Comparison of ENCODE assay signal across 8 mouse cellular contexts in the genomic region with DNA sequence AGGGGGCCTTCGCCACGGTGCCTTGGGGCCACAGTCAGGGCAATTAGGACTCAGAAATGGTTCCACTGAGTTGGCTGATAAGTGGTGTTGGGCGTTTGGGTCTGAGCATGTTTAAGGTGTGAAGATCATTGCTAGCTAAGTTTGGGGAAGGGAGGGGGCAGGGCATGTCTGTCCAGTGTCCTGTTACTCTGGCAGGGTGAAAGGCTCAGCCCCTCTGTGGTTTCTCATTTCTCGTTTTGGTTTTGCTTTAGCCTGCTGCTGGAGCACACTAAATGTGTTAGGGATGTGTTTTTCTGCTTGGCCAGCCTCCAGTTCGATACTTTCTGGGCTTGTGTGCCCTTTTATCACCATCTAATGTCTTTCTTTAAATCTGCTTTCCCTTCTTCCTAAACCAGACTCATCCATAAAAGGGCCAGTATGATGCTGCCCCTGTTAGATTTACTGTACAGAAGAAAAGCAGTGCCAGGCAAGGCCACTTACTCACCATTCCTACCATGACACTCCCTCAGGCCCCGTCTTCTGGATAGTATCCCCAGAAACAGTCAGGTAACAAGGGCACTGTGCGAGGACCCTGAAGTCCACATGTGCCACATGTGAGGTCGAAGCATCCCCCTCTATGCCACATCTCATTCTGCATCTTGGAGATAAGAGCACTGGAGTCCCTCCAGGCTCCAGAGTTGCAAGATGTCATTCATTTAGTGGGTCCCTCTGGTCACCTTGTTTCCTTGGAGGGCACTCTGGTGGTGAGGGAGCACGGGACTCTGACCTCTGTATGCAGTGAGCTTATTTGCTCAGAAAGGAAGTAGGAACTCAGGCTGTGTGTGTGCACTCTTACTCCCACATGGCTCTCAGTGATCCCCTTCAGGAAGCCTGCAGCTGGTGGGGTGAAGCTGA. TPM values are rescaled to one million over a fixed set of nuclear protein-coding genes. Genes with fewer than 3 reads are reported as not detected.
DNase-seq lines count a peak whose midpoint lies in the region; ATAC-seq and TF ChIP-seq lines count a peak whose summit lies in the region.

No protein-coding gene starts in this region.

- ATAC-seq in hindbrain, embryonic 16.5 days, result no peak
- ATAC-seq in heart, embryonic 15.5 days (replicated peaks; ENCODE audit: insufficient number of reproducible peaks, insufficient read depth, low FRiP score, low read depth), result no peak
- ATAC-seq in megakaryocyte-erythroid progenitor cell, adult 5-6 weeks (replicated peaks; ENCODE audit: low FRiP score, low TSS enrichment, poor library complexity, severe bottlenecking), result peak; percentile 28; the same call in 1 of the 2 replicates

- no peak overlapping the region for H3K4me3 ChIP-seq in hindbrain, embryonic 16.5 days (ENCODE audit: low read length)
- no peak overlapping the region for H3K4me3 ChIP-seq in hindbrain, embryonic 10.5 days
- no peak overlapping the region for H3K4me3 ChIP-seq in ES-E14 (ENCODE audit: insufficient read depth in 1 of 2, low read depth in 1 of 2, low read length in 2 of 2, poor library complexity in 1 of 2, severe bottlenecking in 1 of 2)
- no peak overlapping the region for H3K4me3 ChIP-seq in heart, embryonic 15.5 days

- H3K4me2 ChIP-seq in hindbrain, embryonic 16.5 days (ENCODE audit: low read length), result no peak overlapping the region
- H3K4me2 ChIP-seq in heart, embryonic 15.5 days, result no peak overlapping the region

- no peak overlapping the region for H3K9ac ChIP-seq in hindbrain, embryonic 16.5 days (ENCODE audit: low read depth, low read length)
- 0 out of 2 replicates have a peak overlapping the region, but pooled peaks have one; percentile 14 for H3K9ac ChIP-seq in ES-E14 (ENCODE audit: insufficient read depth, low read depth, low read length, poor library complexity, severe bottlenecking)
- no peak overlapping the region for H3K9ac ChIP-seq in heart, embryonic 15.5 days

- H3K4me1 ChIP-seq in hindbrain, embryonic 16.5 days (ENCODE audit: control insufficient read depth, insufficient read depth, low read depth, low read length), result peaks cover 23% of the 10 kb centered on the region
- H3K4me1 ChIP-seq in hindbrain, embryonic 10.5 days (replicated peaks), result peaks cover 58% of the 10 kb centered on the region
- H3K4me1 ChIP-seq in ES-E14 (ENCODE audit: control insufficient read depth in 2 of 2, insufficient read depth in 2 of 2, low read length in 2 of 2, poor library complexity in 1 of 2), result peaks cover 3 to 28% of the 10 kb centered on the region in 2 experiments; a peak in 3 of 4 replicates
- H3K4me1 ChIP-seq in heart, embryonic 15.5 days (replicated peaks), result peaks cover 92% of the 10 kb centered on the region

- 60% methylated on average over 9 of the region's 9 CpGs for WGBS in hindbrain, embryonic 16.5 days
- WGBS in hindbrain, embryonic 10.5 days, result 72% methylated on average over 9 of the region's 9 CpGs
- 33% methylated on average over 9 of the region's 9 CpGs for WGBS in heart, embryonic 15.5 days

- H3K9me3 ChIP-seq in hindbrain, embryonic 16.5 days (ENCODE audit: control insufficient read depth, low read length), result no peaks in the 10 kb centered on the region
- H3K9me3 ChIP-seq in hindbrain, embryonic 10.5 days, result no peaks in the 10 kb centered on the region
- H3K9me3 ChIP-seq in ES-E14 (ENCODE audit: control insufficient read depth, insufficient read depth, low read depth, low read length), result no peaks in the 10 kb centered on the region
- H3K9me3 ChIP-seq in heart, embryonic 15.5 days (replicated peaks), result no peaks in the 10 kb centered on the region

- in situ Hi-C loops in ES-E14 (cut with MboI; ENCODE audit: low sequenced_read_pairs in 2 of 2, unreplicated experiment in 2 of 2), result no loop called here

- no peaks in the 10 kb centered on the region for H3K36me3 ChIP-seq in hindbrain, embryonic 16.5 days (ENCODE audit: control insufficient read depth, insufficient read depth, low read length)
- H3K36me3 ChIP-seq in hindbrain, embryonic 10.5 days, result peaks cover 31% of the 10 kb centered on the region
- H3K36me3 ChIP-seq in ES-E14 (ENCODE audit: control insufficient read depth, insufficient read depth, low read length, poor library complexity, severe bottlenecking), result peaks cover 18% of the 10 kb centered on the region; the same call in 1 of the 2 replicates
- no peaks in the 10 kb centered on the region; the same call in 1 of the 2 replicates for H3K36me3 ChIP-seq in heart, embryonic 15.5 days

- H3K27me3 ChIP-seq in hindbrain, embryonic 16.5 days (replicated peaks; ENCODE audit: control insufficient read depth, insufficient read depth, low read length), result no peaks in the 10 kb centered on the region
- H3K27me3 ChIP-seq in hindbrain, embryonic 10.5 days (ENCODE audit: insufficient read depth, poor library complexity, severe bottlenecking), result no peaks in the 10 kb centered on the region
- H3K27me3 ChIP-seq in heart, embryonic 15.5 days, result no peaks in the 10 kb centered on the region

- H3K27ac ChIP-seq in hindbrain, embryonic 16.5 days (ENCODE audit: low read depth, low read length), result 0 out of 2 replicates have a peak overlapping the region, but pooled peaks have one; percentile 4
- no peak overlapping the region for H3K27ac ChIP-seq in hindbrain, embryonic 10.5 days
- H3K27ac ChIP-seq in ES-E14 (ENCODE audit: insufficient read depth, low read depth, low read length, poor library complexity, severe bottlenecking), result no peak overlapping the region
- peak overlapping the region; percentile 73 for H3K27ac ChIP-seq in heart, embryonic 15.5 days

- no peak for DNase-seq in hindbrain, embryonic 10.5 days (ENCODE audit: low spot score)
- no peak for DNase-seq in ES-E14 (ENCODE audit: low read depth, low spot score)
- no peak for DNase-seq in cerebellum, adult 8-10 months
- DNase-seq in right cerebral cortex, adult 2 months (ENCODE audit: low spot score in 2 of 2), result no peak
- no peak for DNase-seq in ovary, adult 18-20 months (ENCODE audit: low spot score)

TF ChIP-seq in ES-E14, 5 proteins besides CTCF, POLR2A, EP300 and RAD21:
- TF ChIP-seq HCFC1 (IDR thresholded peaks at IDR 0.05; ENCODE audit: borderline replicate concordance, insufficient read depth, low read length) (no peak), ZNF384 (IDR thresholded peaks at IDR 0.05; ENCODE audit: low read depth, low read length) (no peak), MAFK (IDR thresholded peaks at IDR 0.05; ENCODE audit: insufficient read depth, low read depth, low read length) (no peak), ZC3H11A (IDR thresholded peaks at IDR 0.05; ENCODE audit: borderline replicate concordance, low read depth, low read length) (no peak), CHD2 (IDR thresholded peaks at IDR 0.05; ENCODE audit: low read depth, low read length) (no peak)

RNA-seq across cellular contexts. Expression of a gene that starts 15.8 kb away (rescaled TPM):
- polyA plus RNA-seq in hindbrain, embryonic 16.5 days (2015; fragmentation: Nextera tagmentation; extraction: Ambion mirVana), result 339 and 345 TPM in 2 replicates
- 331 and 370 TPM in 2 replicates for polyA plus RNA-seq in hindbrain, embryonic 10.5 days (2016; fragmentation: Nextera tagmentation; extraction: Ambion mirVana)
- 86.7 and 111 TPM in 2 replicates for total RNA-seq in ES-E14 (2012; rRNA removed)
- polyA plus RNA-seq in heart, embryonic 15.5 days (2015; fragmentation: Nextera tagmentation; extraction: Ambion mirVana), result 363 and 375 TPM in 2 replicates
- 216 and 230 TPM in 2 replicates for total RNA-seq in megakaryocyte-erythroid progenitor cell, adult 5-6 weeks (2014; fragmentation: Nextera tagmentation)
- 90.1 and 113 TPM in 2 replicates for total RNA-seq in megakaryocyte-erythroid progenitor cell, adult 5-6 weeks (2017)

Comparison
In these comparisons a context has a peak if more than half of its experiments do, and no peak if none do; other contexts are left out.
1. H3K27ac ChIP-seq: peak in hindbrain, embryonic 16.5 days (single experiment) and heart, embryonic 15.5 days (single experiment); none in hindbrain, embryonic 10.5 days (single experiment) and ES-E14 (single experiment).